Mouse (Mus musculus): Measurements from ENCODE around the gene Gm21915. TPM values are rescaled to one million over a fixed set of nuclear protein-coding genes. Genes with fewer than 3 reads are reported as not detected.

Gm21915 gene
- polyA plus RNA-seq, 1 experiment from 2014 or later: not detected

Other genes starting within 250 kb of the Gm21915 start
- 15.0 and 15.1 TPM in 2 replicates for gene Gramd1b, start 139.2 kb upstream of the Gm21915 start, polyA plus RNA-seq (2014; fragmentation: Nextera tagmentation; extraction: Ambion mirVana)
- 56.6 and 62.9 TPM in 2 replicates for gene Clmp, start 15.3 kb downstream of the Gm21915 start, polyA plus RNA-seq (2014; fragmentation: Nextera tagmentation; extraction: Ambion mirVana)
- gene Hspa8, start 130.4 kb downstream of the Gm21915 start, polyA plus RNA-seq (2014; fragmentation: Nextera tagmentation; extraction: Ambion mirVana): 2,885 and 3,458 TPM in 2 replicates
- not detected in 2 replicates for gene Bsx, start 203.5 kb downstream of the Gm21915 start, polyA plus RNA-seq (2014; fragmentation: Nextera tagmentation; extraction: Ambion mirVana)

Measured in hindbrain, embryonic 14.5 days (tissue).